Mouse (Mus musculus): ENCODE measurements around the gene Agbl1. TPM values are rescaled to one million over a fixed set of nuclear protein-coding genes. Genes with fewer than 3 reads are reported as not detected.

Agbl1 gene
- total RNA-seq, 4 experiments from 2014 or later, result 0.13 to 0.48 (median 0.35) TPM

DNA sequence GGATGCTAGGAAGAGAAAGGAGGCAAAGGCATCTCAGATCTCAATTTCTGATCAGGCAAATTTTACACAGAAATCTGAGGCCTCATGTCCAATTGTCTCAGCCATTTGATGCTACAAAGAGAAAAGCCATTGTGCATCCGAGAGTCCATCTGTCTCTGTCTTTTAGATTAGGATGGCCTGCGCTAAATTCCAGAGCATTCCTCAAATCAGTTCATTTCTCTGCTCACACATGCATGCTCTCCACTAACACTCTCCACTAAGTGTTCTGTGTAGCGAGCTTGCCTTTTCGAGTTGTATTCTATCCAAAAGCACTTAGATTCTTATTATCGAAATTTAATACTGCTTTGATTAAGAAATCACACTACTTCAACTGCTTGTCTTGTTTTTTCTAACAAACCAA lies 159.6 kb downstream of the Agbl1 start:
- no peak for DNase-seq (ENCODE audit: low spot score in 2 of 2)

DNA sequence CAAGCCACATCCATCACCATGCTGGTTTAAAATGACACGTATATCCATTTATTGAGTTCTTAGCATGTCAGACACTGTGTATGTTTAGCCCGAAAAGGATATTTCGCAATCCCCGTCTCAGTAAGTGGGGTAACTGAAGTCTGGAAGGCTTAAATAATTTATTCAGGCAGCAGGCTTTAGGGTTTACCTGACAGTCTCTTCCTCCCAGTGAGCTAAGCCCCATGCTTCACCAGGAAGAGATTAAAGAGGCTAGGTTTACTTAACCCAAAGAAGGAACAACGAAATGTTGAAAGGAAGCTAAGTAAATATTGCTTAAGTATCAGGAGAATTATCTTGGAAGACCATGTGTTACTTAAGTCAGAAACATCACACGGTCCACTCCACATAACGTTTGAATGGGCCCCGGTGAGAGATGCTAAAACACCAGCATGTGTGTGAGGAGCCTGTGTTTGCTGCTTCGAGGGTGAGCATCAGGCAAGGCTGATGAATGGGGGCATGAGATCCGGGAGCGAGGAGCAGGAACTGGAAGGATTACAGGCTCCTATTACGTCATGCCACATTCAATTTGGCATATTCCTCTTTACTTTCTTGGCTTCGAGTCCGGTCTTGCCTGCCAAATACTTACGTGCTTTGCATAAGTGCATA lies 162.7 kb downstream of the Agbl1 start:
- no peak for DNase-seq (ENCODE audit: low spot score in 2 of 2)

DNA sequence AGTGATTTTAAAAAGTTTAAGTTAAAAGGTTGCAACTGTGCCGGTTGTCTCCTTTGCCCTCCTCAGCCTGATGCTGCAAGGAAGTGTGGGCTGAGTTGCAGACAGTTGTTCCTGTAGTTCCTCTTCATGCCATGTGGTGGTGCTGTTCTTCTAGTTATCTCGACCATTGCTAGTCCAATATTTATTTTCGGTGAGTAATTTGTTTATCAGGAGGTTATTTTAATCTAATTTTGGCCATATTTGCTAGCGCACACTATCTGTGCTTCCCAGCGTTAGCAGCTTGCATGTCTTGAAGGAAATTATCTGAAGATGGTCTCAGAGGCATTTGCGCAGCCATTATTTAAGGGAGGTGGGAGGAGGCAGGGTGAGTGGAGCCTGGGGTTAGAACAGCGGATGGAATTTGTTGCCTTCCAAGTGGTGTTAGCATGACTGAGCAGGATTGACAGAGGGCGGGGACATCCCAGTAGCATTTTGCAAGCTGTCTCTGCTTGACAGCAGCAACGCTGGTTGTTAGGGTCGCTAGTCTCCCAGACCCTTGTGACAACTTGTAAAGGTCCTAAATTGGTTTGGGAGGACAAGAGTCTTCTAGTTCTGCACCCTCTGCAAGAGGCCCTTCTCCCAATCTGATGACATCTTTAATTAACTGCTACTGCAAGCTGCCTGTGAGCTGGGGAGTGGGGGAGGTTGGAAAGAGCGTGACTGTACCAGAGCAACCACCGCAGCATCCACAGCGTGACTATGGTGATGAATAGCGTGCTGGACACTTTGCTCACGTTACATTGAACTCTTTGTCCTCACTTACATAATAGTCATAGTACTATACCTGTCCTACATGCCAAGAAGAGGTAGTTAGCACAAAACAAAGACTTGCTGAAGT lies 163.5 kb downstream of the Agbl1 start:
- peak; percentile 44 to 61 for DNase-seq (ENCODE audit: low spot score in 2 of 2)

DNA sequence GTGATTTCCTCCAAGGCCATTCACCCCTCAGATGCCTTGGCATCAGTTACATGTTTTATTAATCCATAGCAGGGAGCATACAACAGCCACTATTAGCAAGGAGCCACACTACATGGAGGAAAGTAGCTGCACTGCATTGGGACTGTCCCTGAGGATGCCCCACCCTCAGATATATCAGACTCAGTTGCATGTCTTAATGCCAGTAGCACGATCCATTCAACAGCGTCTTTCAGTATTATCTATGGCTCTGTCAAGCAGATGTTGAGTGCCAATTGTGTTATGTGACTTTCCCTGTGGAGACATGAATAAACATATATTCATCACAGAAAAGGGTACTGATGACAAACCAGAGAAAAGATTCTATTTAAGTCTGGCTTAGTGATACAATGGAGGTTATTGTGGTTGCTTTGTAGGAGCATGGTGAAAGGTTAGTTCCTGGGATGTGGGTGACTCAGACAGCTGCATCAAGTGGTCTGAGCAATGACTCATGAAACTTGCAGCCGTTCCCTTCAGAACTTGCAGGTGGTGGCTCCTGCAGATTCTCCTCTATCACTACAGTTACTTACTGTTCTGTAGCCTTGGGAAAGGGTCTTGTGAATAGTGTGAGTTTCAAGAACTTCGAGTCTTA lies 178.4 kb downstream of the Agbl1 start:
- peak in 1 of 2 experiments; percentile 16 for DNase-seq (ENCODE audit: low spot score in 2 of 2)

DNA sequence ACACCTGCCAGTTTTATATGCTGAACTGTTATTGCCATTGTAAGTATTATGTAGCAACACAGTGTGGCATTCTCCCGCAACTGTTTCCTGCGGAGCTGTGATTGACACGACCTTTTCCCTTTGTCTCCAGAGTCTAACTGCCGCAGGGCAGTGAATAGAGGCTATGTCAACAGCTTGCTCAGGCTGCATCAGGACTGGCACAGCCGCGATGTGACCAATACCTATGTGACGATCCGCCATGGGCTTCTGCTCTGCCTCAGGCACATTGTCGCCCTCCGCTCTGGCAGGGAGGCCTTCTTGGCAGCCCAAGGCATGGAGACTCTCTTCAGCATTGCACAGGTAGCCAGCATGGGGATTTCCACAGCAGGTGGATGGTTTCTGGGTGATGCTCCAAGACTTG lies 179.3 kb downstream of the Agbl1 start:
- no peak for DNase-seq (ENCODE audit: low spot score in 2 of 2)

DNA sequence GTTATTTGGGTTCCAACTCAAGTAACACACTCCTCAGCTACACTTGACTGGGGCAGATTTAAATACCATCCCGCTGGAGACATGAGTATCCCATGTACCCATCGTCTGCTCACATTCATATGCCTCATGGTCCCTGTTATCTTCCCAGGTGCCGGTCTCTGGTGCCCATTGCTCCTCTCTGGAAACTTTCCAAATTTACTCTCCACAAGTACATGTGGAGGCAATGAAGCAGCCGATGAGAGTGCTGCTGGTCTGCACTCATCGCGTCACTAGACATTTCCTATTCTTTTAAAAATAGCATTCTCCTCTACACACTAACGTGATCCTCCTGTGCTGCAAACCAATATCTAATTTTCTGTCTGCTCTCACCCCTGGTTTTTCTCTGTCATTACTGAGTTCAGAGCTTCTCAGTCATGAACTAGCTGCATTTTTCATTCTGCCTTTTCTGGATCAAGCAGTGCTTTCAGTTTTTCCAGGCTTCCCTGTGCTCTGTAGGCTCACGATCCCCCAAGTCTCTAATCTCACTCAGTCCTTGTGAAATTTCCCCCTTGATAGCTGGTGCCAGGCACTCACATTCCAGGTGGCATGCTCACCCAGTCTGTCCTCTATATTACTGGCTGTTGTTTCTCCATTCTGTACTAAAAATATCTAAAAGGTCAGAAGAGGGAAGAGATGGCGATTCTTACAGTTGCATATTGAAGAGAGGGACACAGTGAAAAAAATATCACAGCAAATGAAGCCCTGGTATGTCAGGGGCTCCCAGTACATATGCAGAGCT lies 180.9 kb downstream of the Agbl1 start:
- DNase-seq (ENCODE audit: low spot score in 2 of 2), result no peak

DNA sequence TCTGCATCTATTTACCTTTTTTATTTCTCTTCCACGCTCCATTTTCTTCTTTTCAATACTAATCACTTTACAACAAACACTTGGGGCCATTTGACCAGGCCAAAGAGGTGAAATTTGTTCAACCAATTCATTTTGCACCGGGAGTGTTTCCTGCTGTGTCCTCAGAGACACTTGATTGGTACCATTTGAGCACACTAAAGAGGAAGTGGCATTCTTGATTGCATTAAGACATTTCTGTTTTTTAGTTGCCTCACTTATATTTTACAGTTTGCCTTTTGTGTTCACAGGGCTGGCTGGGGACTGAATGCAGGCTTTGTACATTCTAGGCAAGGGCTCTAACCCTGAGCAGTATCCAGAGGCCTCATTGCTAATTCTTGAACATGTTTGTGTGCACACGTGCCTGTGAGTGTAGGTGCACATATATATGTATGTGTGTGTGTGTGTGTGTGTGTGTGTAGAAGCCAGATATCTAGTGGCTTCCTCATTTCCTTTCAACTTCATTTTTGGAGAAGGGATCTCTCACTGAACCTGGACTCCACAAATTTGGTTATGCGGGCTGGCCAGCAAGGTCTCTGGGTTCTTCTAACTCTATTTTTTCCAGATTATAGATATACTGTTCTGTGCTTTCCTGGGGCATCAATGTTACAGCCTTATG lies 182.4 kb downstream of the Agbl1 start:
- no peak for DNase-seq (ENCODE audit: low spot score in 2 of 2)

DNA sequence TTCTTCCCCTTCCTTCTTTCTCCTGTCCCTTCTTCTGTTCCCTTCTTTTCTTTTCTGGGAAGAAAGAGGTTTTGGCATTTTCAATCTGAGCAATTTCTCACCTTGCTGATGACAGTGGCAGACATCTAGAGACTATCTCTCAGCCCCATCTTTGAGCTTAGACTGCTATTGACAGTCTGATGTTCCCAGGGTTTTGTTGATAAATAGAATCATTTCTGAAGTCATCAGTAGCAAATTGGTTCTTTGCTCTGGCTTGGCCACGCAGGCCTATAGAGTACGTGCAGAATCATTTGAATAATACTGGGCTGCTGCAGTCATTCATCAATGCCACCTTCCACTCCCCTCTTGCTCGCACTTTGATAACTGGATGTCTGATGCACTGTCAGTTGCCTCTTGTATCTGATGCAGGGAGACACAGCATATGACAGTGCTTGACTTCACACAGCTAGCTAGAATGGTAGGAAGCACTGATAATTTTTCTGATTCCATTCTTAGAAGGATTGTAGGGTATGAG lies 186.5 kb downstream of the Agbl1 start:
- no peak for DNase-seq (ENCODE audit: low spot score in 2 of 2)

DNA sequence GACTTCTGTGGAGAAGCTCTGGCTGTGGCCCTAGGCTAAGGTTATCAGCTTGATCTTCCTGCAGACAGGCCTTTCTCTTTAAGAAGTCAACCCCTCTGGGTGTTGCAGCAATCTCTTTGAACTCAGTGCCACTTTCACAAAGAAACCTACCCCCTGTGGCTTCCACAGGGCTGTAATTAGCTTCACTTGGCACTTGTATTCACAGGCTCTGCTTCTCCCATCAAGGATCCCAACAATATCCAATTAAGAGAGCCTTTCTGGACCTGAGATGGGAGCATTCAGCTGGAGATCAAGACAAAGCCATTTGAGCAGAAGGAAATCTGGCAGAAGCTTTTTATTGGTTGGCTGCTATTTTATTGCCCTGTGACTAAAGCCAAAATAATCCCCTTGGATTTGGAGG lies 208.9 kb downstream of the Agbl1 start:
- no peak for DNase-seq (ENCODE audit: low spot score in 2 of 2)

DNA sequence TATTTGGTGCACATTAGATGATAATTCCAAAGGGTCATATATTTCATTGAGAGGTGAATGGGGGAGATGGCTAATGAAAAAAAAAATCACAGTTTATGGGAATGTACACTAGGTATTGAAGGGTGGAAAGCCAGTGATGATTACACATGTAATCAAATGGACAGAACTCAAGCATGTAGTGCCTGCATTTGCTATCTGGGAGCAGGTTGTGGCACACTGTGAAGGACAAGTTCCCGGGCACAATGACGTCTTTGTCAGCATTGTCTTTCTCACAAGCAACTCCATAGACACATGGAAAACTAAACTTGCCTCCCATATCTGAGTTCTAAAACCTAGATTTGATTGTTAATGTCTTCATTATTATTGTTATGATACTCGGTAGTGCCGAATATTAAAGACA lies 209.3 kb downstream of the Agbl1 start:
- no peak for DNase-seq (ENCODE audit: low spot score in 2 of 2)

DNA sequence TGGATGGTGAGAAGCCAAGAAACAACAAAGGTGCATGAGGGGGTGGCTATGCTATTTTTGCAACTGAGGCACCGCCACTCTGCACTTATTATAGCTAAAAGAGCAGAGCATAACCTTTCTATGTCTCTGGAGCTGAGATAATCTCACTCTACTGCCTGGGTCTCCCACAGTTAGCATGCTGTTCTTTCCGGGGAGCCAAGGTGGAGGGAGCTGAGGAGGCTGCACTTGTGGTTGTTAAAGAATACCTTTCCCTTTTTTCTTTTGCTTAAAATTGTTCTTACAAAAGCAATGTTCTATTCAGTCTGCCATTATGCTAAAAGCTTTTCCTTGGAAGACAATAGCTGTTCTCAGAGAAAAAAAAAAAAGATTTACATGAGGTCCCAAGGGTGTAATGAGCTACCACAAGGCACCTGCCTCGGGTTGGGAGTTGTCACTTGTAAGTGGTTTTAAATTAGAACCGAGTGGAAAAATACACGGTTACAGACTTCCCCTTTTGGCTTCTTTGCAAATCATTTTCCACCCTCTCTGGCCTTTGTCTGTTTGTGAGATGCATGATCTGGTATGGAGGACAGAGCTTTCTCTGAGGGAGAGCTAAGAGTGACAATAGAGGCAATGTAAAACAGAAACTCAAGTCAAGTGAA lies 232.8 kb downstream of the Agbl1 start:
- no peak for DNase-seq (ENCODE audit: low spot score in 2 of 2)

DNA sequence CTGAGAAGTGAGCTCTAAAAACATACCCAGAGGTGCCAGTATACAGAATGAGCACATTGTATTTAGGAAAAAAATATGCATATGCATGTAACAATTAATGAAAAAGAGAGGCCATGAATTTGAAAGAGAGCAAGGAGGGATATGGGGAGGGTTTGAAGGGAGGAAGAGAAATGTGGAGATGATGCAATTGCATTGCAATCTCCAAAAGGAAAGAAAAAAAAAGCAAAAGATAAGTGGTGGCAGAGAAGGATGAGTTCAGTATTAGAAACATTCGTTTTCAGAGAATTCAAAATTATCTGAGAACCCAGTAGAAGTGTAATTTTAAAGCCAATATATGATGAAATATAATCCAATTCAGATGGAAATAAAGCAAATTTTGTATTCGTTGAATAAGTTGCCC lies 236.7 kb downstream of the Agbl1 start:
- DNase-seq (ENCODE audit: low spot score in 2 of 2), result no peak

DNA sequence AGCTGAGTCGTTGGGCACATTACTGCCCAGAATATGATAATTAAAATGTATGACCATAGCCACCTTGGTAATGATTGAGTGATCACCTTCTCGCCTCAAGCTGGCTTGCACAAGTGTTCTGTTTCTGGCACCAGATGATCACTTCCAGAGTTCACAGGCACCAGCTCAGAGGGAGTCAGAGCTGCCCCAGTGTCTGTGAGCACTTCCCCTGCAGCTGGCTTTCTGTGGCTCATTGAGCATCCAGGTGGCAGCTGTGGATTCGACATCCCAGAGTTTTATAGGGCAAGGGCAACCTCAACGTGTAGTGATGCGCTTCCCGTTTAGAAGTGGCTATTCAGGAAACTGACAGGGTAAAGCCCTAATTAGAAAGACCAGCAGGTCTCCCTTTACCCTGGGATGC lies 244.5 kb downstream of the Agbl1 start:
- no peak for DNase-seq (ENCODE audit: low spot score in 2 of 2)

DNA sequence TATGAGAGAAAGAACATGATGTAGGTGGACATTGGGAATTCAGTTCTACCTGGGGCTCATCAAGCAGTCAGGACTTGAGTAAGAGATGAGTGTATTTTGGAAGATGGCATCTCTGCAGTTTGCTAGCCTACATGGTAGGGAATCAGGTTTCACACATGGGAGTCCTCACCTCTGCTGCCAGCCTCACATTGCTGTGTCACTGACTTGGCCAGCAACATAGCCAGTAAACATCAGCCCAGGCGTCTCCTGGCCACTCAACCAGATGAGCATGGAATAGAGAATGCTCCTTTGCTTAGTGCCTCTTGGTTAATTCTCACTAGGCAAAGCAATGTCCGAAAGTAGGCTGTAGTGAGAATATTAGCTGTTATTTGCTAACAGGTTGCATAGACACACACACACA lies 255.9 kb downstream of the Agbl1 start:
- no peak for DNase-seq (ENCODE audit: low spot score in 2 of 2)

DNA sequence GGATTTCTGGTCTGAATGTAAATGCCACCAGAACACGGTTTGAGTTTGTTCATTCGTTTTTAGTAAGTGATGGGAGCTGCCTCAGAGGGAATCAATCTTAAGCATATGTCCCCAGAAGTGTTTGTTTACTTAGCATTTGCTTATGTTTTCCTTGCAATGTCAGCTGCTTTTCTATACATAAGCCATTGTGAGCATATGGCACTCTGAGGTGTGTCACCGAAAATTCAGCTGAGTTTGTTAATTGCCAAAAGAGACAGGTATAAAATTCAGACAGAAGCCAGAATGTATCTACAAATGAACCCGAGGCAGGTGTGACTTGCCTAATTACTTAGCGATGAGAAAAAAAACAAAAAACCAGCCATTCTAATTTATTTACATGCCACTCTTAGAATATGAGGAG lies 257.8 kb downstream of the Agbl1 start:
- no peak for DNase-seq (ENCODE audit: low spot score in 2 of 2)

DNA sequence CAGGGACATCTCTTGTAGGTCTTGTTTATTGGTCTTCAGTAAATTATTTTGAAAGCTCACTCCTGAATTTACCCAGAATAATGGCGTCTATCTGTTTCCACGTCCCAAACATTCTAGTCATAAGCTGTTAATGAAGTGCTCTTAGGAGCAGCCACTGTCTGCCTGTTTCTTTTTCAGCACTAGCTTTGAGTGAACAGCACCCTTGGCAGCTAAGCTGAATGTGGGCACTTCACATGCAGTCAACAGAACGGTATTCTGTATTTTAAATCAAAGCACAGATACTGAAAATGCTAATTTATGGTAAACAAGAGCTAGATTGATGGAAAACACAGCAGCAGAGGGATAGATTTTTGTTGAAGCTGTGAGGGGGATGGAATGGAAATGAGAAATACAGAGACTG lies 294.6 kb downstream of the Agbl1 start:
- no peak for DNase-seq (ENCODE audit: low spot score in 2 of 2)

DNA sequence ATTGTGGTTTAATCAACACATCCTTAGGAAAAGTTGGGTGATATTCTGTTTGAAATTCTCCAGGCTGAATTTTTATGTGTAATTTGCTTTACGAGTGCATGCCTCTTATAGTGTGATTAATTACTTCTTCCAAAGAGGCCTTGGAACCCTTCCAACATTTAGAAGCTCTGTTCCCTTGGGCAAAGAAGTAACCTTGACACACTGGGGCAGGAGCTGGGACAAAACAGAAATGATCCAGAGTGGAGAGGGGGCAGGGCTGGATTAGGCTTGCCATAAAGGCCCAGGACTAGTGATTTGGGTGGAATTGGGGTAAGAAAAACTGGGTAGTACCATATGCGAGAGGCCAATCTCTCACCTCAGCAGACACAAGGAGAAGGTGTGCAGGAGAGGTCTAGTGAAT lies 316.8 kb downstream of the Agbl1 start:
- no peak for DNase-seq (ENCODE audit: low spot score in 2 of 2)

DNA sequence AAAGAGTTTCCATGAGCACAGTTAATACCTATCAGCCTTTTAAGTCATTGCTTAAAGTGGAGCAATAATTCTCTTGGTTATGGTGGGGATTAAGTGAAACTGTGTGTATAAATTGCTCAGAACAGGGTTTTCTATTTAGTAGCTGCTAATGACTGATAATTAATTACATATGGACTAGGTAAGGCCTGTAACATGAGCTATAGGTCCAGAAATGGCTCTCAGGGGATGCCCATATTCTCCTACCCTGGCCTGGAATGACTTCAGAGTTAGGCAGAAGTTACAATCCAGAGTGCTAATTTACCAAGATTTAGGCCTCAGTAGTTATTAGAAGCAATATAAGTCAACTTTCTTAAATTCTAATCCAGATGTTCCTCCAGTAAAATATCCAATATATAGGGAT lies 317.6 kb downstream of the Agbl1 start:
- no peak for DNase-seq (ENCODE audit: low spot score in 2 of 2)

DNA sequence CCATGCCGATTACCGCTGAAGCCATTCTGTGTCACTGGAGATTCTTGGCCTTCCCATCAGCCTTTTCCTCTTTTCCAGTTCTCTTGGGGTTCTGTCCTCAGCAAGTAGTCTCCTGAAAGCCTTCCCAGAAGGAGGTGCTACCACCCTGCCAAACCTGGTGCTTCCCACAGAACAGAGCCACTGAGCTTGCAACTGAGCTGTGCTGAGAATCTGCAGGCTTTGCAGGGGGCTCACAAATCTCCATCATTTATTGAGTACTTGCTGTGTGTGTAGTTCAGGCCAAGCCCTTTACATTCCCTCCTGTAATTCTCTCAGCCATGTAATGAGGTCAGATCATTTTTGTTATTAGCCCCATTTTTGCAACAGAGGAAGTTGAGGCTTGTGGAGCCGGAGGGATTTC lies 322.2 kb downstream of the Agbl1 start:
- no peak for DNase-seq (ENCODE audit: low spot score in 2 of 2)

DNA sequence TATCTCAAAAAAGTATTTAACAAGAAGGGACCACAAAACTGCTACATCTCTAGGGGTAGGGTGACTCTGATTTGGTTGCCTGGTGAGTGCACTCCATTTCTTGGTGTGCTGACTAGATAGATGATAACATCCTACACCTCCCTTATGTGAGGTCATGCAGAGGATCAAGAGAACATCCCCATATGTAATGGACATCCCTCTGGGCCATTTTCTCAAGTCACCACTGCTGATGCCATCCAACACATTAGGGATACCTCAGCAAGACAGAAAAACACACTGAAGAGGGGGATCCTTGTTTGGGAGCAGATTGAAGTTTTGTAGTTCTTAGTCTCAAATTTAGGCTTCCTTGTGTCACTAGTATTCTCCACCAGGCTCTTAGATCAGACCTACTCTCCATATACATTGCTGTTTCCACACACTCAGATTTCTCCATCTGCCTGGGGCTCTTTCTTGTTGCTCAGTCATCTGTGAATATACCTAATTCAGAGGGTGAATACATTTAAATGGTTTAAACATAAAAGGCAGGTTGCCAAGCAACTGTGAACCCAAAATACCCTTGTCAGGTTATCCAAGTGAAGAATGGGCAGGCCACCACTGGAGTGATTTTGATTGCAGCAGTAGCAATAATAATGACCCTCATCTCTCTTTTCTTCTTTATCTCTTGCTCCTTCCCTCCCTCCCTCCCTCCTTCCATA lies 331.0 kb downstream of the Agbl1 start:
- no peak for DNase-seq (ENCODE audit: low spot score in 2 of 2)
